Mouse (Mus musculus): ENCODE data around the gene Plxnb2.

Gene Plxnb2

GRCm38 (mm10) chr15:89180571-89181229 is at the start of gene Plxnb2:
Plxnb2 (minus strand) TSS chr15:89180788.
- DNase-seq (ENCODE audit: low spot score) = peak; percentile 94

GRCm38 (mm10) chr15:89215611-89216233 is 35.1 kb upstream of the Plxnb2 start:
- DNase-seq (ENCODE audit: low spot score) = no peak

- DNase-seq (ENCODE audit: low spot score) = no peak
Measured at GRCm38 (mm10) chr15:89214953-89215352, 34.4 kb upstream of the Plxnb2 start.

GRCm38 (mm10) chr15:89213517-89213916 is 32.9 kb upstream of the Plxnb2 start:
- no peak for DNase-seq (ENCODE audit: low spot score)

- no peak for DNase-seq (ENCODE audit: low spot score)
Measured at GRCm38 (mm10) chr15:89212495-89212894, 31.9 kb upstream of the Plxnb2 start.

- DNase-seq (ENCODE audit: low spot score) = peak; percentile 50
Measured at GRCm38 (mm10) chr15:89211716-89212461, 31.3 kb upstream of the Plxnb2 start.

- peak; percentile 87 for DNase-seq (ENCODE audit: low spot score)
Measured at GRCm38 (mm10) chr15:89210915-89211715, 30.5 kb upstream of the Plxnb2 start, which contains the start of gene Ppp6r2. Ppp6r2 (plus strand) TSS chr15:89211553.

- DNase-seq (ENCODE audit: low spot score) = peak; percentile 94
Measured at GRCm38 (mm10) chr15:89209886-89210761, 29.5 kb upstream of the Plxnb2 start.

- no peak for DNase-seq (ENCODE audit: low spot score)
Measured at GRCm38 (mm10) chr15:89207457-89207856, 26.9 kb upstream of the Plxnb2 start.

- DNase-seq (ENCODE audit: low spot score) = no peak
Measured at GRCm38 (mm10) chr15:89197056-89197455, 16.5 kb upstream of the Plxnb2 start.

GRCm38 (mm10) chr15:89196313-89196706 is 15.7 kb upstream of the Plxnb2 start, which contains the start of gene Dennd6b:
Dennd6b (minus strand) TSS chr15:89196496.
- peak; percentile 98 for DNase-seq (ENCODE audit: low spot score)

GRCm38 (mm10) chr15:89195690-89196312 is 15.2 kb upstream of the Plxnb2 start:
- peak; percentile 94 for DNase-seq (ENCODE audit: low spot score)

- DNase-seq (ENCODE audit: low spot score) = peak; percentile 79
Measured at GRCm38 (mm10) chr15:89195261-89195681, 14.7 kb upstream of the Plxnb2 start.

GRCm38 (mm10) chr15:89184937-89185227 is 4.3 kb upstream of the Plxnb2 start:
- DNase-seq (ENCODE audit: low spot score) = no peak

- no peak for DNase-seq (ENCODE audit: low spot score)
Measured at GRCm38 (mm10) chr15:89184141-89184936, 3.8 kb upstream of the Plxnb2 start.

GRCm38 (mm10) chr15:89182842-89183241 is 2.3 kb upstream of the Plxnb2 start:
- no peak for DNase-seq (ENCODE audit: low spot score)

GRCm38 (mm10) chr15:89182328-89182741 is 1.7 kb upstream of the Plxnb2 start:
- peak; percentile 67 for DNase-seq (ENCODE audit: low spot score)

GRCm38 (mm10) chr15:89181561-89182270 is 1.1 kb upstream of the Plxnb2 start:
- DNase-seq (ENCODE audit: low spot score) = no peak

GRCm38 (mm10) chr15:89180081-89180541 is 477 bp downstream of the Plxnb2 start:
- no peak for DNase-seq (ENCODE audit: low spot score)

Data from embryo, embryonic 10.5 days (tissue).